Mouse (Mus musculus) CD8-positive naive resting alpha-beta T cell, adult 57 days (primary cell): ENCODE measurements around the gene Slc23a2. TPM values are rescaled to one million over a fixed set of nuclear protein-coding genes. Genes with fewer than 3 reads are reported as not detected.

ENCODE experiments used
- total RNA-seq: library from RNA; stranded (reverse); gene quantifications from one replicate; pipeline ENCODE4 v1.2.4, GENCODE M21; 2023

The Slc23a2 gene
- 34.2 TPM for total RNA-seq

DNA sequence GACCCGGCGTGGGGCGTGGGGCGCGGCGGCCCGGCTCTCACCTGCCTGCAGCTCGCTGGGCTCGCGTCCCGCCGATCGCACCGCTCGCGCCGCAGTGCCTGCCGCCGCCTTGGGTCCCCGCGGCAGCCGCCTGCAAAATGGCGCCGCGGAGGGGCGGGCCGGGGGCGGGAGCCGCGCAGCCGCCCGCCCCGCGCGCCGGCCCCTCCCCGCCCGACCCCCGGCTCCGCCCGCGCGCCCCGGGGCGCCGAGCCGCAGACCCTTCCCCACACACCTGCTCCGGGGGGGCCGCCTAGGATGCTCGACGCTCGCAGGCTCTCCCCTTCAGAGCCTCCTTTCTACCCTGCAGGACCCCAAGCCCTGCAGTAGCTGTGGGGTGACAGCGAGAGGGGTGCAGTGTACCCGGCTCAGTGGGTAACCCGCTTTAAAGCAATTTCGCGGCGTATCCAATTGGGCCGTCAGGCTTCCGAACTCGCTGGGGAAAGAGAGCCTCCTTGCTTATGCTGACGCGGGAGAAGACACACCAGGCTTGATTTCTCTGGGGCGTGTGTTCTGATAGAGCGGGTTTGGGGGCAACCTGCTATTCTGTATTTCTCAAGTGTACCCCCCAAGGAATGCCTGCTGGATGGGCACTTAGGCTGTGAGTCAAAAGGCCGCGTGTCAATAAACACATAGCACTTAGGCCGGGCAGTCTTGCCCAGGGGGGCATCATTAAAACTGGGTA is at the start of gene Slc23a2:
Gene Slc23a2 (minus strand): TSS at position 138 of the 721 bp plus-strand sequence.

DNA sequence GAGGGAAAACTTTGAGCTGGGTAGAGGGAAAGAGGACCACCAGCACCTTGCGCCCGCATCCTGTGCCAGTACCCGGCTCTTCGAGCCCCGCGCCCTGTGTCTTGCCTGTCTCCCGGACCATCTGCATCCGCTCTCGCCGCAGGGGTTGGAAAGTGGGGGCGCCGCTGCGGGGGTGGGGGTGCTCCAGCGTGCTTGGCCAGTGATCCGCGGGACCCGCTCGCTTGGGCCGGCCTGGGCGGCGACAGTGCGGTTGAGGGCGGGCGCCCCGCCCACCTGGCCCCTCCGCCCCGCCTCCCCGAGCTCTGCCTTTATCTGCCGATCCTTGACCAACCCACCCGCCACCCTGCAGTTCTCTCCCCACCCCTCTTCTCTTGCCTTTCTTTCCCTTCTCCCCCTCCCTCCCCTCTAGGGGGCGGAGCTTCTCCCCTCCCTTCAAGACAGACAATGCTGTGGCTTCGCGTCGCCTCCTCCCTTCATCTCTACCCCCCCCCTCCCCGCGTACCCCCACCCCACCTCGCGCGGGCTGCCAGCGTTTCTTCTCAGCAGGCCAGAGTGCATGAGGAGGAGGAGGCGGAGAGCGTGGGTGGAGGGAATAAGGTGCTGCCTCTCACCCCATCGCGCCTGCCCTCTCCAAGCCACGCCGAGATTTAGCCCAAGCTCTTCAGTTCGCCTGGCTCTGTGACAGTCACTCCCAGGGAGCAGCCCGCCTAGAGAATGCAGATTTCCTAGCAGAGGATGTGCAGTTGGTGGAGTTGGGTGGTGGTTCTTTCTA is 115.1 kb downstream of the Slc23a2 start, which contains the start of gene Rassf2:
Gene Rassf2 (minus strand): TSS at position 613 of the 772 bp plus-strand sequence.

Other genes with a start within 250 kb of the Slc23a2 start
- gene Prnp, start 235.2 kb downstream of the Slc23a2 start, total RNA-seq, result 5.6 TPM
- gene Prn, start 235.2 kb downstream of the Slc23a2 start, total RNA-seq, result not detected
- not detected for gene Prnd, start 194.2 kb downstream of the Slc23a2 start, total RNA-seq
- 208 TPM for gene Rassf2, start 114.8 kb downstream of the Slc23a2 start, total RNA-seq
- 24.8 TPM for gene Tmem230, start 102.7 kb upstream of the Slc23a2 start, total RNA-seq
- 232 TPM for gene Pcna, start 108.2 kb upstream of the Slc23a2 start, total RNA-seq
- gene Cds2, start 118.0 kb upstream of the Slc23a2 start, total RNA-seq, result 70.4 TPM
- not detected for gene Prokr2, start 240.3 kb upstream of the Slc23a2 start, total RNA-seq